Mouse (Mus musculus) hindbrain, embryonic 11.5 days (tissue): ENCODE measurements around the gene Fhit. TPM values are rescaled to one million over a fixed set of nuclear protein-coding genes. Genes with fewer than 3 reads are reported as not detected.

ENCODE experiments used
- ATAC-seq: fragments of 200-750 bp; cut with Nextera tagmentation; 2 replicates; pipeline ENCODE4 v1.8.0; 2017; ENCODE audit warnings: mild to moderate bottlenecking, moderate TSS enrichment, moderate library complexity; ENCODE audit not compliant: low FRiP score
- DNase-seq: peaks from one replicate; pipeline ENCODE4 v3.0.0-alpha.2; 2015; ENCODE audit warnings: low spot score
- H3K27ac ChIP-seq: fragments of 300-500 bp; sonication (generic); 2 replicates; pipeline ENCODE4 v1.5.1; 2014; ENCODE audit warnings: mild to moderate bottlenecking, low read depth, low read length
- H3K27me3 ChIP-seq: fragments of 300-500 bp; sonication (generic); 2 replicates; pipeline ENCODE4 v1.6.1; 2014; ENCODE audit warnings: mild to moderate bottlenecking, low read length, moderate library complexity, mixed read lengths; ENCODE audit not compliant: control insufficient read depth, insufficient read depth
- H3K36me3 ChIP-seq: fragments of 300-500 bp; sonication (generic); 2 replicates; pipeline ENCODE4 v1.6.1; 2014; ENCODE audit warnings: mild to moderate bottlenecking, low read length, moderate library complexity, mixed read lengths; ENCODE audit not compliant: control insufficient read depth, insufficient read depth
- H3K4me1 ChIP-seq: fragments of 300-500 bp; sonication (generic); replicated peaks from 2 replicates; pipeline ENCODE4 v1.6.1; 2014; ENCODE audit warnings: low read length, mixed read lengths; ENCODE audit not compliant: control insufficient read depth, insufficient read depth
- H3K4me2 ChIP-seq: fragments of 300-500 bp; sonication (generic); replicated peaks from 2 replicates; pipeline ENCODE4 v1.6.1; 2014; ENCODE audit warnings: mild to moderate bottlenecking, low read depth, low read length
- H3K4me3 ChIP-seq: fragments of 300-500 bp; sonication (generic); 2 replicates; pipeline ENCODE4 v1.5.1; 2014; ENCODE audit warnings: low read depth, low read length
- H3K9ac ChIP-seq: fragments of 300-500 bp; sonication (generic); 2 replicates; pipeline ENCODE4 v1.6.1; 2014; ENCODE audit warnings: low read depth, low read length
- H3K9me3 ChIP-seq: fragments of 300-500 bp; sonication (generic); 2 replicates; pipeline ENCODE4 v1.6.1; 2016; ENCODE audit warnings: low read length; ENCODE audit not compliant: control insufficient read depth
- WGBS: fragments of 180-500 bp; shearing (Covaris S2); extraction: QIAGEN DNeasy Blood & Tissue Kit; methylation state at CpG from one replicate; pipeline ENCODE4 v1.1.7; 2014; 5-methylcytosine and 5-hydroxymethylcytosine counted together
- polyA plus RNA-seq: library from polyadenylated mRNA; unstranded; fragments of >200 nt; fragmentation: Nextera tagmentation; extraction: Ambion mirVana; gene quantifications from 2 replicates; pipeline ENCODE4 v1.2.1, GENCODE M21; 2014

Gene Fhit
- polyA plus RNA-seq, 1 experiment from 2014 or later = 5.0 TPM

- Histone ChIP-seq H3K36me3 (no peaks in the 10 kb centered on the region), H3K4me3 (no peak overlapping the region), H3K4me2 (no peak overlapping the region), H3K27me3 (0 out of 2 replicates have a peak, but pooled peaks cover 3% of the 10 kb centered on the region), H3K9me3 (no peaks in the 10 kb centered on the region), H3K9ac (no peak overlapping the region), H3K27ac (no peak overlapping the region), H3K4me1 (no peaks in the 10 kb centered on the region)
- DNase-seq = no peak
- 67% methylated on average over 2 of the region's 2 CpGs for WGBS
- ATAC-seq = no peak
Observed at GRCm38 (mm10) chr14:10036685-10037215, 1125.1 kb downstream of the Fhit start.

DNA sequence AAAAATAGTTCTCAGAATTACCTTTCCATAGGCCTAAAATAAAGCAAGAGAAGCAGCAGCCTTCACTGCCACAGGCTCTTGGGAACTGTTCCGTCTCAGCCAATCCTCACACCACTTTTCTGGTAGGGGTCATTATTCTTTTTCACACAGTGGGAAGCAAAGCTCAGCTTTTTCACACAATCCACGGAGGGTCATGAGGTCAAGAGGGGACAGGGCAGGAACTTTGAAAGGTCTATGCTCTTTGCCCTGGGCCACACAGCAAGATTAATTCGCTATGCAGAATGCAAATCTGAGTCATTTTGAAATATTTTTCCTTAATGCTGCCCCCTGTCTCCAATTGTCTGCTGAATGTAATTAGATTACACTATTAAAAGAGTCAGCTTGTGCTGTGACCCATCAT, 1126.2 kb downstream of the Fhit start:
- no peak overlapping the region for H3K9ac ChIP-seq
- DNase-seq (no peak), ATAC-seq (peak; percentile 49; the same call in 1 of the 2 replicates)
- no peaks in the 10 kb centered on the region for H3K4me1 ChIP-seq
- H3K27me3 ChIP-seq = 0 out of 2 replicates have a peak, but pooled peaks cover 3% of the 10 kb centered on the region
- H3K4me3 ChIP-seq = no peak overlapping the region
- 11% methylated on average over 3 of the region's 3 CpGs for WGBS
- no peak overlapping the region for H3K4me2 ChIP-seq
- no peak overlapping the region for H3K27ac ChIP-seq
- no peaks in the 10 kb centered on the region for H3K9me3 ChIP-seq
- H3K36me3 ChIP-seq = no peaks in the 10 kb centered on the region

- Histone ChIP-seq H3K4me3 (no peak overlapping the region), H3K9me3 (no peaks in the 10 kb centered on the region), H3K27ac (no peak overlapping the region), H3K27me3 (0 out of 2 replicates have a peak, but pooled peaks cover 3% of the 10 kb centered on the region), H3K9ac (no peak overlapping the region), H3K4me2 (no peak overlapping the region), H3K36me3 (no peaks in the 10 kb centered on the region), H3K4me1 (no peaks in the 10 kb centered on the region)
- WGBS = 22% methylated on average over 2 of the region's 2 CpGs
- ATAC-seq (no peak), DNase-seq (no peak)
Observed at GRCm38 (mm10) chr14:10035270-10035669, 1126.6 kb downstream of the Fhit start.

- DNase-seq (no peak), ATAC-seq (no peak)
- Histone ChIP-seq H3K9me3 (no peaks in the 10 kb centered on the region), H3K36me3 (no peaks in the 10 kb centered on the region), H3K27ac (no peak overlapping the region), H3K4me2 (no peak overlapping the region), H3K4me3 (no peak overlapping the region), H3K9ac (no peak overlapping the region), H3K27me3 (no peaks in the 10 kb centered on the region), H3K4me1 (no peaks in the 10 kb centered on the region)
- WGBS = 86% methylated on average over 2 of the region's 2 CpGs
Observed at GRCm38 (mm10) chr14:10023382-10023781, 1138.5 kb downstream of the Fhit start.

DNA sequence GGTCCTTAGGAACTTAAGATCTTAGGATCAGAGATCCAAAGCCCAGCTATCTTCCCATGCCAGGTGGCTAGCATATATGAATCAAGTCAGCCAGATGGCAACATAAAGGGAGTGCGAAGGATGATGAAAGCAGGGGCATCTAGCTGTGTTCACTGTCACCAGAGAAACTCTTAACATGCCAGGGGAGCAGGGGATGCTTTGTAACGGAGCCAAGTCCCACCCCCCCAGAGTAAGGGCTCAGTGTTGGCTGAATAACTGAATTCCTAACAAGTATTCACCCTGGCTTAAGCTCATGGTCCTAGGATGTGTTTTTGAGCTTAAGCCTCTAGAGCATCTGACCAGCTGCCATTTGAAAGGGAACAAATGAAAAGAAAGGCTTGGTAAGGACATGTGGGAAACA, 1139.5 kb downstream of the Fhit start:
- Histone ChIP-seq H3K4me1 (no peaks in the 10 kb centered on the region), H3K36me3 (no peaks in the 10 kb centered on the region), H3K4me3 (no peak overlapping the region), H3K4me2 (no peak overlapping the region), H3K27ac (no peak overlapping the region), H3K9ac (no peak overlapping the region), H3K27me3 (no peaks in the 10 kb centered on the region), H3K9me3 (no peaks in the 10 kb centered on the region)
- ATAC-seq (no peak), DNase-seq (no peak)
- WGBS = 69% methylated on average over 2 of the region's 2 CpGs

GRCm38 (mm10) chr14:10020400-10021140, 1141.3 kb downstream of the Fhit start:
- Histone ChIP-seq H3K27ac (no peak overlapping the region), H3K27me3 (no peaks in the 10 kb centered on the region), H3K4me1 (no peaks in the 10 kb centered on the region), H3K9ac (no peak overlapping the region), H3K4me3 (no peak overlapping the region), H3K36me3 (no peaks in the 10 kb centered on the region), H3K9me3 (no peaks in the 10 kb centered on the region), H3K4me2 (no peak overlapping the region)
- 84% methylated on average over 5 of the region's 5 CpGs for WGBS
- ATAC-seq (no peak), DNase-seq (no peak)

- WGBS = 83% methylated on average over 1 of the region's 1 CpGs
- no peak for DNase-seq
- H3K36me3 ChIP-seq = no peaks in the 10 kb centered on the region
Observed at GRCm38 (mm10) chr14:10013817-10014266, 1148.0 kb downstream of the Fhit start.

GRCm38 (mm10) chr14:10013003-10013816, 1148.6 kb downstream of the Fhit start:
- no peak for DNase-seq
- Histone ChIP-seq H3K4me1 (no peaks in the 10 kb centered on the region), H3K9ac (no peak overlapping the region), H3K9me3 (no peaks in the 10 kb centered on the region), H3K27ac (no peak overlapping the region), H3K36me3 (no peaks in the 10 kb centered on the region), H3K27me3 (no peaks in the 10 kb centered on the region), H3K4me3 (no peak overlapping the region), H3K4me2 (no peak overlapping the region)
- ATAC-seq = no peak
- WGBS = 68% methylated on average over 7 of the region's 7 CpGs

More at GRCm38 (mm10) chr14:10013817-10014266, 1148.0 kb downstream of the Fhit start:
- no peak overlapping the region for H3K27ac ChIP-seq
- ATAC-seq = no peak
- H3K4me2 ChIP-seq = no peak overlapping the region
- no peaks in the 10 kb centered on the region for H3K4me1 ChIP-seq
- H3K27me3 ChIP-seq = no peaks in the 10 kb centered on the region
- H3K4me3 ChIP-seq = no peak overlapping the region
- H3K9me3 ChIP-seq = no peaks in the 10 kb centered on the region
- H3K9ac ChIP-seq = no peak overlapping the region
